In genomic region chr9:66512351-66512671, GRCm38 (mm10) we compare ENCODE assay signal across 8 mouse cellular contexts. TPM values are rescaled to one million over a fixed set of nuclear protein-coding genes. Genes with fewer than 3 reads are reported as not detected.
A peak's percentile ranks its signal among the peaks of the same experiment; 100 is the strongest.
DNase-seq lines count a peak whose midpoint lies in the region; ATAC-seq and TF ChIP-seq lines count a peak whose summit lies in the region.

No protein-coding gene starts in this region.

- H3K27ac ChIP-seq in ES-E14 (ENCODE audit: insufficient read depth, low read depth, low read length, poor library complexity, severe bottlenecking): peak overlapping the region; percentile 74
- H3K27ac ChIP-seq in forebrain, postnatal 0 days (ENCODE audit: low read depth, low read length): peak overlapping the region; percentile 97
- H3K27ac ChIP-seq in layer of hippocampus, adult 2 months: peak overlapping the region; percentile 99
- peak overlapping the region; percentile 98 for H3K27ac ChIP-seq in neural tube, embryonic 15.5 days (replicated peaks)

- ATAC-seq in forebrain, postnatal 0 days: peak; percentile 77
- peak; percentile 90 for ATAC-seq in neural tube, embryonic 15.5 days (ENCODE audit: low FRiP score)

- H3K9me3 ChIP-seq in ES-E14 (ENCODE audit: control insufficient read depth, insufficient read depth, low read depth, low read length): no peaks in the 10 kb centered on the region
- no peaks in the 10 kb centered on the region for H3K9me3 ChIP-seq in forebrain, postnatal 0 days (ENCODE audit: low read length)
- no peaks in the 10 kb centered on the region for H3K9me3 ChIP-seq in neural tube, embryonic 15.5 days (replicated peaks)

- peak; percentile 85; the same call in 1 of the 2 replicates for TF ChIP-seq POLR2A in lung, adult 2 months (IDR thresholded peaks at IDR 0.05; ENCODE audit: borderline replicate concordance, extremely low read depth, low read depth, low read length)

- in situ Hi-C loops in ES-E14 (cut with MboI; ENCODE audit: low sequenced_read_pairs in 2 of 2, unreplicated experiment in 2 of 2): no loop called here

- peak overlapping the region; percentile 91 for H3K4me2 ChIP-seq in forebrain, postnatal 0 days (ENCODE audit: low read depth)
- H3K4me2 ChIP-seq in neural tube, embryonic 15.5 days: peak overlapping the region; percentile 97

- peak overlapping the region; percentile 82 for H3K9ac ChIP-seq in ES-E14 (ENCODE audit: insufficient read depth, low read depth, low read length, poor library complexity, severe bottlenecking)
- peak overlapping the region; percentile 81 for H3K9ac ChIP-seq in forebrain, postnatal 0 days
- H3K9ac ChIP-seq in neural tube, embryonic 15.5 days (replicated peaks): peak overlapping the region; percentile 93

- peak; percentile 14; the same call in 1 of the 2 replicates for TF ChIP-seq CTCF in forebrain, postnatal 0 days (IDR thresholded peaks at IDR 0.05; ENCODE audit: low read depth)
- no peak for TF ChIP-seq CTCF in layer of hippocampus, adult 2 months (conservative IDR thresholded peaks at IDR 0.05)
- no peak for TF ChIP-seq CTCF in lung, adult 2 months (IDR thresholded peaks at IDR 0.05; ENCODE audit: insufficient read depth, low read length)

- peak overlapping the region; percentile 75 to 81 for H3K4me3 ChIP-seq in ES-E14 (ENCODE audit: insufficient read depth in 1 of 2, low read depth in 1 of 2, low read length in 2 of 2, poor library complexity in 1 of 2, severe bottlenecking in 1 of 2)
- peak overlapping the region; percentile 67 for H3K4me3 ChIP-seq in forebrain, postnatal 0 days (ENCODE audit: low read depth, low read length)
- H3K4me3 ChIP-seq in layer of hippocampus, adult 2 months: peak overlapping the region; percentile 86
- peak overlapping the region; percentile 84 for H3K4me3 ChIP-seq in lung, adult 2 months (replicated peaks; ENCODE audit: extremely low read depth, low read depth, low read length)
- H3K4me3 ChIP-seq in neural tube, embryonic 15.5 days (replicated peaks): peak overlapping the region; percentile 70

- WGBS in forebrain, postnatal 0 days: under 1% methylated on average over 8 of the region's 8 CpGs
- 0% methylated on average over 8 of the region's 8 CpGs for WGBS in lung, adult 2 months
- under 1% methylated on average over 8 of the region's 8 CpGs for WGBS in neural tube, embryonic 15.5 days

- peak; percentile 83 for DNase-seq in ES-E14 (ENCODE audit: low read depth, low spot score)
- DNase-seq in cerebellum, adult 18-20 months: peak; percentile 78 to 83
- DNase-seq in forebrain, postnatal 0 days: peak; percentile 92
- DNase-seq in heart, postnatal 4 days: peak; percentile 89
- peak; percentile 80 to 87 for DNase-seq in layer of hippocampus, adult 2 months (ENCODE audit: low spot score in 2 of 2)
- DNase-seq in lung, adult 2 months: peak; percentile 81
- peak; percentile 88 for DNase-seq in testis, postnatal 10 days (ENCODE audit: low spot score)

- peaks cover 9 to 11% of the 10 kb centered on the region in 2 experiments; a peak in 3 of 4 replicates for H3K4me1 ChIP-seq in ES-E14 (ENCODE audit: control insufficient read depth in 2 of 2, insufficient read depth in 2 of 2, low read length in 2 of 2, poor library complexity in 1 of 2)
- H3K4me1 ChIP-seq in forebrain, postnatal 0 days (ENCODE audit: insufficient read depth): peaks cover 12% of the 10 kb centered on the region
- H3K4me1 ChIP-seq in lung, adult 2 months (ENCODE audit: control insufficient read depth, insufficient read depth, low read length): peaks cover 16% of the 10 kb centered on the region; the same call in 1 of the 2 replicates
- H3K4me1 ChIP-seq in neural tube, embryonic 15.5 days: peaks cover 31% of the 10 kb centered on the region

- H3K27me3 ChIP-seq in forebrain, postnatal 0 days (ENCODE audit: insufficient read depth, low read length): no peaks in the 10 kb centered on the region
- no peaks in the 10 kb centered on the region for H3K27me3 ChIP-seq in neural tube, embryonic 15.5 days (replicated peaks)

- H3K36me3 ChIP-seq in ES-E14 (ENCODE audit: control insufficient read depth, insufficient read depth, low read length, poor library complexity, severe bottlenecking): peaks cover 8% of the 10 kb centered on the region
- H3K36me3 ChIP-seq in forebrain, postnatal 0 days (ENCODE audit: insufficient read depth): peaks cover 49% of the 10 kb centered on the region
- peaks cover 45% of the 10 kb centered on the region for H3K36me3 ChIP-seq in neural tube, embryonic 15.5 days

TF ChIP-seq in ES-E14, 5 proteins besides CTCF, POLR2A, EP300 and RAD21:
- TF ChIP-seq HCFC1 (IDR thresholded peaks at IDR 0.05; ENCODE audit: borderline replicate concordance, insufficient read depth, low read length): no peak
- TF ChIP-seq ZNF384 (IDR thresholded peaks at IDR 0.05; ENCODE audit: low read depth, low read length): no peak
- no peak for TF ChIP-seq ZC3H11A (IDR thresholded peaks at IDR 0.05; ENCODE audit: borderline replicate concordance, low read depth, low read length)
- no peak for TF ChIP-seq MAFK (IDR thresholded peaks at IDR 0.05; ENCODE audit: insufficient read depth, low read depth, low read length)
- no peak for TF ChIP-seq CHD2 (IDR thresholded peaks at IDR 0.05; ENCODE audit: low read depth, low read length)

RNA-seq across cellular contexts. Expression of gene Fbxl22, which starts 2.1 kb away (rescaled TPM):
- total RNA-seq in ES-E14 (2012; rRNA removed): 0.76 and 0.95 TPM in 2 replicates
- total RNA-seq in forebrain, postnatal 0 days (2014; rRNA removed): 0.29 and 0.31 TPM in 2 replicates
- polyA plus RNA-seq in forebrain, postnatal 0 days (2015; fragmentation: Nextera tagmentation; extraction: Ambion mirVana): 0.29 and 0.48 TPM in 2 replicates
- total RNA-seq in heart, postnatal 4 days (2021): 10 to 100 TPM; 84.3 to 92.5 TPM
- total RNA-seq in layer of hippocampus, adult 2 months (2021): under 1 TPM; 0.22 to 0.38 TPM
- polyA plus RNA-seq in lung, adult 2 months (2012; rRNA removed): 5.9 and 7.0 TPM in 2 replicates
- 1.4 and 2.9 TPM in 2 replicates for polyA plus RNA-seq in neural tube, embryonic 15.5 days (2015; fragmentation: Nextera tagmentation; extraction: Ambion mirVana)

Comparison
In these comparisons a context has a peak if more than half of its experiments do, and no peak if none do; other contexts are left out.
1. Peak in every context shown above with its lines: DNase-seq, ATAC-seq, H3K4me3 ChIP-seq and H3K27ac ChIP-seq.
2. RNA of gene Fbxl22, which starts 2.1 kb away (total RNA-seq): 84.3 to 92.5 TPM in heart, postnatal 4 days; 0.76 to 0.95 TPM in ES-E14, 0.22 to 0.38 TPM in layer of hippocampus, adult 2 months and 0.29 to 0.31 TPM in forebrain, postnatal 0 days; every median in the first group is over 10 times any median in the second.